Mouse (Mus musculus) CD4-positive helper T cell, adult 2 months (primary cell): ENCODE data around the gene Aifm1.
"Not testable (repeated sequence)": the region's sequence is repeated elsewhere in the genome, so short reads cannot be mapped to it uniquely, and the experiment has no call there.

Experiments used
- DNase-seq: peaks from one replicate; pipeline ENCODE4 v3.0.0-alpha.2; 2012; ENCODE audit warnings: low read depth, missing footprints, low spot score

Aifm1 gene

GRCm38 (mm10) chrX:48456956-48457355 lies 56.4 kb downstream of the Aifm1 start:
- no peak for DNase-seq

DNA sequence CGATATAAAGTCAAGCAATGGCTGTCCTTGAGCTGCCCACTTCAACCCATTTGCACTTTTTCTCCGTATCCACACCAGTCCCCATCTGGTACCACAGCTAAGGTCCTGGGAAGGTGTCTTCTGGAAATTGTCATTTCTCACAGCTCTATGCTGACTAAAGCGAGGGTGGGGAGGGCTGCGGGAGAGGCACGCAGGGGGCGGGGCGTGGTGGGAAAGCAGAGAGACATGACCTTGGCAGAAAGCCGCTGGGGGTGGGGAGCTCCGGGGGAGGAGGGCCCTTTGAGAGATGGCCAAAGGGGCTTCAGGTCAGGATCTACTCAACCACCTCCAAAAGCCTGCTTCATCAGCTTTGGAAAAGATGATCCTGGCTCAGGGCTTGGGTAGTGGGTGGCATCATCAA lies 58.3 kb downstream of the Aifm1 start:
- DNase-seq: peak; percentile 50

DNA sequence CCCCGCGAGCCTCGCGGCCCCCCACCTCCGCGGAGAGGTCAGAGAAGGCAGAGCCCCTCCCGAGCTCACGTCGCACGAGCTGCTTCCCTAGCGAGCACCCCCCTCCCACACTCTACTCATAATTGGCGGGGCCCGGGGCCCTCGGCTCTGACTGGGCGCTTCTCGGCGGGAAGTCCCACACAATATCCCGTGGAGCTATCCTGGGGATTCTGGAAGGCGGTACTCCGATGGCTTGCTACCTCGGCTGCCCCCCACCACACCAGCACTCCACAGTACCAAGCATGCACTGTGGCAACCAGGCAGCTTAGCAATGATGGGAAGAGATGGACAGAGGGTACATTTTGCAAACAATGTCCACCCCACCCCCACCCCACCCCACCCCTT lies 58.9 kb downstream of the Aifm1 start:
- DNase-seq: no peak

DNA sequence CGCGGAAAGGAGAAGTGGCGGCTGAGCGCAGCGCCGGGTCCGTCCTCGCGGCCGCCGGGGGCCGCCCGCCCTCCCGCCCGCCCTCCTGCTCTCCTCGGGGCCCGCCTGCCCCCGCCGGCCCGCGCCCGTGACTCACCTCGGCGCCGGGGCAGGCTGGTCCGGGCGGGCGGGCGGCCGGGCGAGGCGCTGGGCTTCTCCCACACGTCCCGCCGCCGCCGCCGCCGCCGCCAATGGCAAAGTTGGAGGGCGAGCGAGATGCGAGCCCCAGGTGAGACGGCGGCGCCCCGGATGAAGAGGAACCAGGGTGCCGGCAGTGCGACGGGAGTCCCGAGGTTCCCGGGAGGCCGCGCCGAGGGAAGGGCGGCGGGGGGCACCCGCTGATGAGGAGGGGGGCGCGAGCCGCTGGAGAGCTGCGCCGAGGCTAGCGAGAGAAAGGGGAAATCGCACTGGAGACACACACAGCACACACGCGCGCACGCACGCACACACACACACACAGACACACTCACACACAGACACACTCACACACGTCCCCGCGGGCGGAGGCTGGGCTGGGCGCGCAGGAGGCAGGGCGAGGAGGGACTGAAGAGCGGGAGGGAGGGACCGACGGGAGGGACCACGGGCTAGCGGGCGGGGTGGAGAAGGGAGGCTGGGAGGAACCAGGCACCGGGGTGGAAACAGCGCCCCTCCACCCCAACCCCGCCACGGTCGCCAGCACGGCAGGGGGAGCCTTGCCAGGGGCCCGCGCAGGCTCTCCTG lies 59.4 kb downstream of the Aifm1 start:
- DNase-seq: peak; percentile 91

- DNase-seq: peak; percentile 39
Observed at GRCm38 (mm10) chrX:48452931-48453673, 60.3 kb downstream of the Aifm1 start.

DNA sequence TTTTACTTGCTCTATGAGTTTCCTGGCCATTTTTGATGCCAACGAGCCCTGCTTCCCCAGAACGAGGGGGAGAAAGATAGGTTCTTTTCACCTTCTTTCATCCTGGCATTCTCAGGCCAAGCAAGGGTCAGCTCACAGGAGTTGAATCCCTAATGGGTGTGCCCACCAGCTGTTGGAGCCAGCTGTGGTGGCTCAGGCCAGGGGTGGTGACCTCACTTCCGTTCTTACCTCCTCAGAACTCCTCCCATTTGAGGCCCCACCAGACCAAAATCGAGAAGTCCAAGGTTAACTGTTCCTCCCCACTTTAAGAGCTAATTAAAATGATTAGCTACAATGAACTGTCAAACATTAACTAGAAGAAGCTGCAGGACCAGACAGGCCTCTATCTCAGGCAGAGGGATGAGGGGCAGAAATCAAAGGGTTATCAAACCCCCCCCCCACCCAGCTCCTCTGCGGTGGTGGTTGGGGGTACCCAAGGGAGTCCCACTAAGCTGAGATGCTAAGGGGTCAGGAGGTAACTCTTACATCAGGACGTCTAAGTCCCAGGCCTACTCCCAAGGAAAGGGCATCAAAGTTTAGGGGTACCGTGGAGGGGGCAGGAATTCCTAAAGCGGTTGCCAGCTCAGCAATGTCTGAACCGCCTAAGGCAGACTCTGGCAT lies 61.0 kb downstream of the Aifm1 start:
- DNase-seq: peak; percentile 35

DNA sequence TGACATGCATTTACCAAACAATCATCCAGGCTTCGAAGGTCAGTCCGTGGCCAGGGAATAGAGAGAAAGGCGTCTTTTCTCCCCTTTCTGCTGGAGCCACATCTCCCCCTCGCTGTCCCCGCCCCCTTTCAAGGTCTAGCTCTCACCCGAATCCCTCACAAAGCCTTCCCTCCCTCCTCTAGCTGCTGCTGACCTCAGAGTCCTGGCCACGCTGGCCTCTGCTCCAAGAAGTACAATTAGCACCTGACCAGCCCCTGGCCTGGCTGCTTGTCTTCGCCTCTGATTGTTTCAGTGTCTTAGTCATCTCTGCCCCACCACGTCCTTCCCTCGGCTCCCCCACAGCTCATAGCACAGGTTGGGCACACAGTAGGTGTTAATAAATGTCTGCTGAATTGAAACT lies 63.7 kb downstream of the Aifm1 start:
- DNase-seq: no peak

- DNase-seq: no peak
Observed at GRCm38 (mm10) chrX:48444677-48445076, 68.7 kb downstream of the Aifm1 start.

- DNase-seq: no peak
Observed at GRCm38 (mm10) chrX:48441954-48442353, 71.4 kb downstream of the Aifm1 start.

GRCm38 (mm10) chrX:48441548-48441947 lies 71.8 kb downstream of the Aifm1 start:
- no peak for DNase-seq

DNA sequence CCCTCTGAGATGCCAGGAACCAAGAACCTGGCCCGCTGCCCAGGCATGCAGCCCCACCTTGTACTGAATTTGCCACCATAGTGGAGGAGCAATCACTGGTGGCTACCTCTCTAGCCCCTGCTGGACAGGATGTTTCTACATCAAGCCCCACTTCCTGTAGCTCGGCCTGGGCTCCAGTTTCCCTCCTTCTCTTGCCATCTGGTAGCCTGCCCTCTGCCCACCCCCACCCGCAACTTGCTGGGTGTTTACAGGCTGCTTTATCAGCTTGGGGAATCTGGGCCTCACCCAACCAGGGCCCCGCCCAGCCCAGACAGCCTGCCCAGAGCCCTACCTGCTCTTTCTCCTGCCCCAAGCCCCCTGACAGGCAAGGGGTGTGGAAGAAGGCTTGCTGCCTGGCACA lies 74.3 kb downstream of the Aifm1 start:
- DNase-seq: peak; percentile 69

GRCm38 (mm10) chrX:48436082-48436481 lies 77.3 kb downstream of the Aifm1 start:
- not testable (repeated sequence) for DNase-seq

DNA sequence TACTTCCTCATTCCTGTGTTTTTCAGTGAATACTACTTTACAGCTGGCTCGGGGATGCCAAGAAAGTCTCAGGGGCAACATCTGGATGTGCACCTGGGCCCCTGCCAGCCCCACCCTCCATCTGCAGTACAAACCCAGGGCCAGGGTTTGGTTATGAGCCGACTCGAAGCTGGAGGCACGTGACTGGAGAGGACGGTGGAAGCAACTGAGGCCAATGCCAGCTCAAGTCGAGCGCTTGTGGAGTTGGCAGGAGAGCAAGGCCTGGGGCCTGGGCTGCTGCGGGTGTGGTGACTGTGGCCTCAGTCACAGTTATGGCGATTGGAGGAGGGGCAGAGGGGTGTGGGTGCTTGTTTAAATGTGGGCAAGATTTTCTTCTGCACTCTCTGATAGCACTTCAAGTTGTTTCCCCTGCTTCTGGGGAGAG lies 77.9 kb downstream of the Aifm1 start:
- DNase-seq: peak; percentile 30

DNA sequence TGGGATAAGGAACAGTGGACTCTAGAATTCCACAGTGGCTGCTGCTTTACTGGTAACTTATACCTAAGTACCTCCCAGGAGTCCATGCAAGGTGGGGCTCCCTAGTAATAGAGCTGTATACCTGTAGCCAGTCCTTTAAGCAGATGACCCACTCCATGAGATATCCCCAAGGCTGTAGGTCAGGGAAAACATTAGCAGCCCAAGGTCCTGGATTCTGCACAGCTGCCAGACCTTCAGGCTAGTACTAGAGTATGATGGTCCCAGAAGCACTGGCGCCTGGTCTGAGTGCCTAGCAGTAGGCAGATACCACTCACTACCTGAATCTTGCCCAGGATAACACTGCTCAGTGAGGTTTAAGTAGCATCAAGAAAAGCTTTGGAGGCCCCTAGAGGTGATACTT lies 79.1 kb downstream of the Aifm1 start:
- no peak for DNase-seq

- peak; percentile 83 for DNase-seq
Observed at GRCm38 (mm10) chrX:48433527-48433899, 79.8 kb downstream of the Aifm1 start.

DNA sequence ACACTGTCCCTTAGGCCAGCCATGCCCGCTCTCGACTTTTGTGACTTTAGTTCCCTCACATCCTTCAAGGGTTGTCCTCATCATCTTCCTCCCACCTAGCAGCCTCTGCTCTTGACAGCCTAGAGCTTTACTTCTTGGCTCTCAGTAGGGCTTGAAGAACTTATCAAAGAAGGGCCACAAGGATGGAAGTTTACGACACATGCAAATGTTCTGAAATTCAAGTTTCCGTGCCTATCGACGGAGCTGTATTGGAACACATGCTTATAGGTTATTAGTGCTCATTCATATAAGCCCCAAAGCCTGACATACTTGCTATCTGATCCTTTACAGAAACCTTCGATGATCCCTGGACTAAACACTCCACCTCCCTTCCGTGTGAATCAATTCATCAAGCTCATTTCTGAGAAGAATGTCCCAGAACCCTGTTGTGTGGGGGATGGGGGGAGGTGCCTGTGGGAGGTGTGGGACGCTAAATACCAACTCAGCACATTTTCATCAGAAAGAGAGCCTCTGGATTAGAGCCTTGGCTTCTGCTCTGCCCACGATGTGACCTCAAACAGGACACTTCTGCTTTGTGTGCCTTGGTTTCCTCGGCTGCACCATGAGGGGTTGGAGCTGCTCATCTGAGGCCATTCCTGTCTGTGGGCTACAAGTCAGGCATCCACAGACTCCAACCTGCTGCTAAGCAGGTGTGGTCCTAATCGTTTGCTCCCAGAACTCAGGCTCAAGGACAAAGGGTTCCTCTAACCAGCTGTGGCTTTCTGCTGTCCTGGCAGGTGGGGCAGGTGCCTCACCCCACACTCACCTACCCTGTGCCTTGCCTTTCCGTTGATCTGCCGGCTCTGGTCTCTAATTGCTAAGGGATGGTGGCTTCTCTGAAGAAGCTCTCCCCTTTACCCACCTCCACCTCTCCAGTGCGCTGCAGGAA lies 80.5 kb downstream of the Aifm1 start:
- peak; percentile 54 for DNase-seq

DNA sequence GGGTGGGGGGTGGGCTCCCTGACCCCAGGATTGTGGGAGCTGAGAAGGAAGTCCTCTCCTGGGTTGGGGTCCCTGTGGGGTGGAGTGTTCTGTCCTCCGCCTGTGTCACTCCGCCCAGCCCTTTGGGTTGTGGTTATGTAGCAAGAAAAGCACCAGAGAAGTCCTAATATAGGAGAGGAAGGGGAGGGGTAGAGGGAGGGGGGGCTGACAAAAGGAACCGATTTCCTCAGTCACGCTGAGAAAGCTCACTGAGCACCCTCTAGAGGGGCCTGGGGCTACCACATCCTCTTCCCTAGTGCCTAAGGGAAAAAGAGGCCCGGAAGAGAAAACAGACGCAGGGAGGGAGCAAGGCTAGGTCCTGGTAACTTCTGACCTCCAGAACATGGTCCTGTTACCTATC lies 83.8 kb downstream of the Aifm1 start:
- peak; percentile 82 for DNase-seq

GRCm38 (mm10) chrX:48429100-48429499 lies 84.3 kb downstream of the Aifm1 start:
- DNase-seq: peak; percentile 43

DNA sequence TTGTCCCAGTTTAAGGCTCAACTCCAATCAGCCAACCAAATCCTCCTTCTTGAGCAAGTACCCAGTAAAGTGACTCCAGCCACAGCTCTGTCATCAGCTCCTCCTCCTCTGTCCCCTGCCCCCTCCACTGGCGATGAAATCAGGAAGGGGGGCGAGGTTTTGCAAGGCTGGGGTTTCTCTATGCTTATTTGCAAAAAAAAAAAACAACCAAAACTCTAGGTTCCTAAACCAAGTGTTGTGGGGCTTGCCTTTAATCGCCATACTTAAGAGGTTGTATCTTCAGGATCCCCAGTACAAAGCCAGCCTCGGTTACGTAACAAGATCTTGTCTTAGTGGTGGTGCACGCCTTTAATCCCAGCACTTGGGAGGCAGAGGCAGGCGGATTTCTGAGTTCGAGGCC lies 84.7 kb downstream of the Aifm1 start:
- peak; percentile 41 for DNase-seq

DNA sequence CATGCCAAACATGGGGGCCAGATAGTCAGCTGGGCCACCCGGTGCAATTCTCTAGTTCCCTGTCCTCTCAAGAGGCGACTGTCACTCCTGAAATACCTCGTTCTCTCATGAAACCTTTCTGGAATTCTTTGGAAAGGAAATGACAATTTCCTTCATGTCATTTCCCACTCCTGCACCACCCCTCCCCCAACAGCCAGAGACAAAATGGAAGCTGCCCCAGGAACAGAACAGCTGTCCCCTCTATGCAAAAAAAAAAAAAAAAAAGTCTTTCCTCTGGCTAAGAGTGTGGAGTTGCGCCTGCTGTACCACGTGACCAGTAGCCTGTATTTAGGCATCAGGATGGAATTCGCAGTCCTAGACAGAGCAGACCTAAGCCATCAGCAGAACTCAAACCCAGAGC lies 85.1 kb downstream of the Aifm1 start:
- no peak for DNase-seq

- peak; percentile 67 for DNase-seq
Observed at GRCm38 (mm10) chrX:48425280-48425679, 88.1 kb downstream of the Aifm1 start.
